Mouse (Mus musculus) layer of hippocampus, adult 11-12 months (tissue): ENCODE data around the gene Gm28308.

ENCODE experiments used
- DNase-seq: peaks from one replicate; pipeline ENCODE4 v3.0.0; 2022; ENCODE audit warnings: low spot score

Gm28308 gene

DNA sequence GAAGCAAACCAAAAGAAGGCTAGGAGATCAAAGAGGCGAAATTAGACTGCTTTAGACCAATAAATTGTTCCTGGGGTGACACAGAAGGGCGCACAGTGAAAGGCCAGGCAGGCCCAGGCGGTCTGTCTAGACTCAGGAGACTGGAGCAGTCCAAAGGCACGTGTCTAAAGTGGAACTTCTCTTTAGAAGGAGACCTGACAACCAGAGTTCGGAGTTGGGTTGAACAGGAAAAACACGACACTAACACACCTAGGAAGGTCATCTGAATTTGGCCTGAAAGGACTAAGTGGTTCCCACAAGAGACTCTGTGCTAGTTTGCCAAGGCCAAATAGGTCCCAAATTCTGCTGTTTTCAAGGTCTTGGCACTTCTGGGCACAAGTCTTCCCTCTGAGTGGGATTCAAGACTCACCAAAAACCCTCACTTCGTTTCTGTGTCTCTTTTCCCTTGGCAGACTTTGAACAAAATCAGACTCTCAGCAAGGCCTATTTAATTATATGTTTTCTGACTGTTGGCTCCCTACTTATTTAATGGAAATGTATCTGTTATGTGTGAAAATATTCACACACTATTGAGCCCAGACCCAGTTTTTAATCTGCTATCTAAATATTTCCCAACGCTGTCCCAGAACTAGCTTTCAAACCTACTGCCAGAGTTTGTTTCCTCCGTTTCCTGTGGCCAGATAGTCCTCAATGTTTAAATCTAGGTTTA lies 6.2 kb upstream of the Gm28308 start:
- no peak for DNase-seq

DNA sequence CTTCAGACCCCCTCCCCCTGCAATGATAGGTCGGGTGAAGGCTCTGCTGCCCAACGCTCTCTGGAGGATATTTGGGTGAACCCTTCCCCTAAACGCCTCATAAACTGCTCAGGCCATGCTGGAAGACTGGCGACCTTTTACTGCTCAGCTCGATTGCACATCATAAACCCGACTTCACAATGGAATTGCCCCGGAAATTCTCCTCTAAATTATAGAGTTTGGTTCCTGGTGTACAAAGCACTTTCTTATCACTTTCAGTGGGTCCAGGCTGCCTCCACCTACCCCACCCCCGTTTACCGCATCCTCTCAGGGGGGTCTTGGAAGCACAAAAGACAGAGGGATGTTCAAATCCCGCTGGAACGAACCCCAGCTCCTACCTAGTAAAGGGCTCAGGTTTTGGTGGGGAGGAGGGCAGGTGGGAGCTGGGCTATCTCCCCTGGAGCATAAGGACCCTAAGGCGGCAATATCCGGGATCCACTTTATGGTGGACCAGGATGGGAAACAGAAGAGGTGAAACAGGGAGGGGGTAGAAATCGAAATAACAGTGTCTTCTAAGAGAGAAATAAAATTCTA lies 5.6 kb upstream of the Gm28308 start:
- DNase-seq = no peak

DNA sequence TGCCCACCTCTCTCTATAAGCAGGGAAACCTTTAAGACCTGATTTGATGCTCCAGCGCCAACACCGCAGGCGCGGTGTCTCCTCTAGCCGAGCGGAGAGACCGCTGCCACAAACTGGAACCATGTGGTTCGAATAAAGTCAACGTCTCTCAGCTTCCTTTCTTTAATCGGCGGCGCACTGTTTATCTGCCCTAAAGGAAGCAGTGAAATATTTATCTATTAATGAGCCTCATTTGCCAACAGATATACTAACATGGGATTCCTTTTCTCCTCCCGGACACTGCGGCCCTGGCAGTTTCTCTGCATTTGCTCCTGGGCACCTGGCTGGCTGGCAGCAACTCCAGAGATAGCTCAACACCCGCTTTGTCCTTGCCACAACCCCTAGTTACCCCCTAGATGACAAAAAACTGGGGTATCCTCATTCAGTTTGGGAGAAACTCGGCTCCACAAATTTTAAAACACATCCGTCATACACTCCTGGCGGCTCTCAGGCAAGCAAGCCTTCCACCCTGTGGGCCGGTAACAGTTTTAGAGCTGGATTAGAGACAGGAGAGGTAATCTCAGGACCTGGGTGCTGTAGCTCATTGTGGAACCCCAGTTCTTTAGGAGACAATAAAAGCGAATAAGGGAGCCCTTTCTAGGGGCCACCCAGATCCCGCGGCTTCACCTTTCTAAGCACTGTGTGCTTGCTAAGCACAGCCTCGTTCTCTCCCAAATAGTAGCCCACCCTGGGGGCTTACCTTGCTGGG lies 4.9 kb upstream of the Gm28308 start:
- DNase-seq = no peak

DNA sequence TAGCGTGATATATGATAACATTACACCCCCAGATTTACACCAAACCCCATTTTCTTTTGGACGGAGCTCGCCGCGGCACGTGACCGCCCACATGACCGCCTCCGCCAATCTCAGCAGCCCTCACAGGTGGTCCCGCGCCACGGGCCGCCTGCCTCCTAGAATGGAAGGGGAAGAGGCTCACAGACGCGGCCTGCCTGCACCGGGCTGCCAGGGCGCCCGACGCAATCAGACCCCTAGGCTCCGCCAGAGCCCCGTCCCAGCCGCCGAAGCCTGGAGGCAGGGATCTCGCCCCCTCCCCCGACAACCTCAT lies 4.3 kb upstream of the Gm28308 start:
- no peak for DNase-seq

DNA sequence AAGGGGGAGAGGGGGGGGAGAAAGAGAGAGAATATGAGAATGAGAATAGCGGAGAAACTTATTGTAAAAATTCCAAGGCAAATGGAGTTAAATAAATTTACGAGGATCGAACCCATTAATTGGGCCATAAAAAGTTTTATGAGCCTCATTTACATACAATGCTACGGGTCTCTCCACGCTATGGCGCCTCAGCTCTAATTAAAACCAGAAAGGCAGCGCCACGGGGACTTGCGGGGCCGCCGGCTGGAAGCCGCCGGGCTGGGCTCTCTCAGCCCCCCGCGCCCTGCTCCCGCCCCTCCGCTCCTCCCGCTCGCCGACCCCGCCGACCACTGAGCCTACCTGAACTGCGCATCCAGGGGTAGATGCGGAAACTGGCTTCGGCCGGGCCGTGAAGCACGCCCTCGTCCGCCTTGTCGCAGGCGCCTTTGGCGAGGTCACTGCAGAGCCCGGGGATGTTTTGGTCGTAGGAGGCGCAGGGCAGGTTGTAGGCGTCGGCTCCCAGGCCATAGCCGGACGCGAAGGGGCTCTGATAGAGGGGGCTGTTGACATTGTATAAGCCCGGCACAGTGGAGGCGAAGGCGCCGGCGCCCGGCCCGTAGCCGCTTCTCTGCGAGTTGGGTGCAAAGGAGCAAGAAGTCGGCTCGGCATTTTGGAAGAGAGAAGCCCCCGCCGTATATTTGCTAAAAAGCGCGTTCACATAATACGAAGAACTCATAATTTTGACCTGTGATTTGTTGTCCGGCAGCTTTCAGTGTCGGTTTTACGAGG lies 3.7 kb upstream of the Gm28308 start:
- DNase-seq = no peak

DNA sequence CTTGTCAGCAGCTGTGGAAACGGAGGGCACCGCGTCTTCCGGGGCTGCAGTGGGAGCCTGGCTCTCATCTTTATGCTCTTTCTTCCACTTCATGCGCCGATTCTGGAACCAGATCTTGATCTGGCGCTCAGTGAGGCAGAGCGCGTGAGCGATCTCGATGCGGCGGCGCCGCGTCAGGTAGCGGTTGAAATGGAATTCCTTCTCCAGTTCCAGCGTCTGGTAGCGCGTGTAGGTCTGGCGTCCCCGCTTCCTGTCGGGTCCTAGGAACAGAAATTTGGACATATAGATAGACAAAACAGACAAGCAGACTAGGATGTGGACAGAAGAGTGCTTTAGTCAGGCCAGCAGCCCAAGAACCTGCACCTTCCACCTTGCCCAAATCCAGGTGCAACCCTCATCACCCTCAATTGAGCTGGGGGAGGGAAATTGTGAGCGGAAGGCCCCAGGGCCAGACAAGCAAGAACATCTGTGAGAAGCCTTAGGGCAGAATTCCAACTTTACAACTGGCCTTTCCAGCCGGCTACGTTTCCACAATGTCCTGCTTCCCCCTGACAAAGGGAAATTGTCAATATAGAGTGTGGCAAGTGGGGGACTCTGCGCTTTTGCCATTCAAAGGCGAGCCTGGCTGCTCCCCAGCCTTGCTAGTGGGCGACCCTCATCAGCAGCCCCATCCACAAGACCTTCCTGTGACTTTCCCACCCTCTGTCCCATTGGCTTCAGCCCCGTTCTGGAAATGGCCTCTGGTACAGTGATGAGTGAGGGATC lies 2.8 kb upstream of the Gm28308 start:
- DNase-seq = no peak

DNA sequence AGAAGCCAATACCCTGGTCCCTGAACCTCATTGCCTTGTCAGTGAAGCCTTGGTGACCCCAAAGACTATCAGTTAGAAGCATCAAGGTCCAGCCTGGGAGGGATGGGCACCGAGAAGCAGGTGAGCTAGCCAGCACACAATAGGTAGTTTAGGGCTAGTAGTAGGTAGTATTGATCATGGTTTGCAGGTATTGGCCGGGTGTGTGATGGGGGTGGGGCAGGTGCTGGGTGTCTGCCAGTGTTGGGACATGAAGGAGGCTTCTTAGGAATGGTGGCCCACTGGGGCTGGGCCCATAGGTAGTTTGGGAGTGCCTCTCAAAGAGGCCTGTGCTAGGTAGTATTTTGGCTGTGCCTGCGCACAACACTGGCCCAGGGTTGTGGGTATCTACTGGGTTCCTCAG lies 1.9 kb upstream of the Gm28308 start:
- no peak for DNase-seq

DNA sequence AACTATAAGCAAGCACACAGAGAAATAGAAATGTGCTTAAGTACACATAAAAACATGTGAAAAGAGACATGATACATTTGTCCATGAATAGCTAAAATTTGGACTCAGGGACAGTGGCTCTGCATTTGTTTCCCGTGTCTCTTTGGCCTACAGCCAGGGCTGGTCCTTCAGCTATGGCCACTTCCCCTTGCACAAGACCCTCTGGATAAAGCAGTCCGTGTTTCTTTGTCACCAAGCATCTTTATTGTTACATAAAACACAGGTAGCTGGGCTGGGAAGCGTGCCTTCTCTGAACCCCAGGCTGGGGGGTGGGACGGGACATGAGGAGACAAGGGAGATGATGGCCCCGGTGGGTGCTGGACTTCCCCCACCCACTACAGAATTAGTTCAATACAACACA lies 1.1 kb upstream of the Gm28308 start:
- no peak for DNase-seq

GRCm38 (mm10) chr6:52212556-52213118 lies 502 bp downstream of the Gm28308 start:
- no peak for DNase-seq

- DNase-seq = no peak
Observed at GRCm38 (mm10) chr6:52211961-52212360, 1.2 kb downstream of the Gm28308 start.

GRCm38 (mm10) chr6:52211170-52211935 lies 1.8 kb downstream of the Gm28308 start:
- peak; percentile 51 for DNase-seq

DNA sequence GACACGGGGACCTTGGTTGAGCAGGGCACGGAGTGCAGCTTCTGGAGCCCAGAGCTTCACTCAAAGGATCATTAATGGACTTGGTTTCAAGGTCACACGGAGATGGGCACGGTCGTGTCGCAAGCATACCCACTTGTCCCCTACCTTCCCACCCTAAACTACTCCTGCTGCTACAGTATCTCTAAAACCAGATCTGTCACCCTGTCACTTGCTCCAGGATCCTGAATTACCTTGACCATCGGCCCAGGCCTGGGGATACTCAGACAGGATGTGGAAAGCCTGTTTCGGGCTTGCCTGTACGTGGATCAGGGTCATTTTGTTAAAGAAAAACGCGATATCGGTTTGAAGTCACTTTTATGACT lies 3.5 kb downstream of the Gm28308 start:
- DNase-seq = no peak

GRCm38 (mm10) chr6:52208868-52209684 lies 4.1 kb downstream of the Gm28308 start:
- DNase-seq = no peak

GRCm38 (mm10) chr6:52208072-52208867 lies 4.9 kb downstream of the Gm28308 start, which contains the start of gene Hoxa6:
Hoxa6 (minus strand) TSS chr6:52208722.
- no peak for DNase-seq

- no peak for DNase-seq
Observed at GRCm38 (mm10) chr6:52207684-52207976, 5.5 kb downstream of the Gm28308 start.

DNA sequence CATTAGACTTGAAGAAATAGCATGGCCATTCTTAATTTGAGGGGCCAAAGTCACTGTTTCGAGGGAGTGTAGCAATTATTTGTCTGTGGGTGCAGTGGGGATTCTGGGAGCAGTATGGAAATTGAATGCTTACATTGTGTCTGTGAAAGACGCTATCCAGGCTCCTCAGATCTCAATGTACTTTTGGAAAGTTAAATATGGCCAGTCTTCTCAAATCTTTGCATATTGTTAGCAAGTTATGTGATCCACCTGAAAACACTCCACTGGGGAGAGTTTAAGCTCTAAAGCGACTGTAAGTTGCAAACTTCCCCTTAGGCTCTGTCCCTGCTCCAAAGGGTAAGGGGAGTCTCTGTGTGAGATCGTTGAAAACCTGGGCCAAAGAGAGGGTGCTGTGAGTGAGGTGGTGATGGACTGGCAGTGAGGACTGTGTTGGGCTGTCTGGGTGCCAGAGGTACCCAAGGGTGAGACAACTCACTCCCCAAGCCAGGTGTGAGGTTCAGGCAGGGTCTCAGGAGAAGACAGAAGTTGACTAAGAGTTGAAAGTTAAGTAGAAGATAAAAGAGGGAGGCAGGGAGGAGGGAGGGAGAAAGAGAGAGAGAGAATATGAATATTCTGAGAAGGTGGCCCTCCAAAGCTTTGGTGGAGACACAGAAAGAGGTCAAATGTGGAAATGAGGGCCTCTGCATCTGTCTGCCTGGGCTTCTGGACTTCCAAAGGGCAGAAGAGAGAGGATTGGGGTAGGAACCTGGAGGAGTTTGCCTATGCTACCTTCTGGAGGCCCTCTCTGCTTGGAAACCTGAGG lies 6.1 kb downstream of the Gm28308 start:
- DNase-seq = no peak

- DNase-seq = no peak
Observed at GRCm38 (mm10) chr6:52205638-52206621, 7.2 kb downstream of the Gm28308 start.
